26 mouse cellular contexts compared by ENCODE assay signal in the genomic region with DNA sequence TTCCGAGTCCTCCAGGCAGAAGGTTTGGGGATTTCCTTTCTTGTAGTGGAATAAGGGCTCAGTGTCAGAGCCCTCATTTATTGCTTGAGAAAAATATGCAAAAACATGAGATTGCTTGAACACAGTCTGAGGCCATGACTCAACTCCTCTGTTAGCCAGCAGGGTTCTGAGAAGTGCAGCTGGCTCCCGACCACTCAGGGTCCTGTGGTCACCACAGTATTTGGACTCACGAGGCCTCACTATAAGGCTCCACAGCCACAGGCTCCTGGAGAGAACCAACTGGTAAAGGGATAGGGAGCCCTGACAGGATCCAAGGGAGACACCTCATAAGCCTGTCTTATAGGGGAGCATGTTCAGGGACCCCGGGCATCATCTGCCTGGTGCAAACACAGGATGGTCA. TPM values are rescaled to one million over a fixed set of nuclear protein-coding genes. Genes with fewer than 3 reads are reported as not detected.
DNase-seq lines count a peak whose midpoint lies in the region; ATAC-seq lines count a peak whose summit lies in the region.
"Had no signal": no experiment of that assay in that cellular context is flagged by ENCODE, and none has a peak within 500 bp of the region (broad histone marks: within the 10 kb centered on the region; RNA-seq: fewer than 3 reads in every experiment).

No protein-coding gene starts in this region.

- no peak overlapping the region for H3K4me3 ChIP-seq in forebrain, embryonic 10.5 days
- H3K4me3 ChIP-seq in forebrain, embryonic 15.5 days = no peak overlapping the region
- H3K4me3 ChIP-seq in midbrain, embryonic 12.5 days = no peak overlapping the region
- H3K4me3 ChIP-seq in midbrain, embryonic 13.5 days (replicated peaks) = no peak overlapping the region
- H3K4me3 ChIP-seq: forebrain, embryonic 13.5 days; liver, embryonic 15.5 days; lung, embryonic 15.5 days had no signal

- no peak for ATAC-seq in forebrain, embryonic 15.5 days (replicated peaks)
- peak; percentile 41; the same call in 1 of the 2 replicates for ATAC-seq in midbrain, embryonic 12.5 days (ENCODE audit: low FRiP score, low read depth)
- no peak for ATAC-seq in midbrain, embryonic 13.5 days
- ATAC-seq: CD4-positive, CD25-positive, alpha-beta regulatory T cell, adult 4 months; forebrain, embryonic 13.5 days; inflammation-experienced regulatory T-cells, adult 6 months had no signal

- H3K4me1 ChIP-seq in forebrain, embryonic 10.5 days = peaks cover 50% of the 10 kb centered on the region
- no peaks in the 10 kb centered on the region for H3K4me1 ChIP-seq in forebrain, embryonic 15.5 days
- H3K4me1 ChIP-seq in midbrain, embryonic 12.5 days = peaks cover 11% of the 10 kb centered on the region; the same call in 1 of the 2 replicates
- peaks cover 27% of the 10 kb centered on the region for H3K4me1 ChIP-seq in midbrain, embryonic 13.5 days (replicated peaks)
- H3K4me1 ChIP-seq: forebrain, embryonic 13.5 days; liver, embryonic 15.5 days had no signal

- 84% methylated on average over 4 of the region's 4 CpGs for WGBS in forebrain, embryonic 10.5 days
- 80% methylated on average over 4 of the region's 4 CpGs for WGBS in forebrain, embryonic 15.5 days
- WGBS in midbrain, embryonic 12.5 days = 57% methylated on average over 4 of the region's 4 CpGs
- 56% methylated on average over 4 of the region's 4 CpGs for WGBS in midbrain, embryonic 13.5 days

- DNase-seq in forebrain, embryonic 10.5 days (ENCODE audit: extremely low spot score, low spot score) = no peak
- DNase-seq in fibroblast of lung, adult 2 months (ENCODE audit: low read depth) = peak; percentile 71
- DNase-seq in layer of hippocampus, adult 9-11 months = no peak
- no peak for DNase-seq in adrenal gland, postnatal 10 days
- DNase-seq in cerebellum, postnatal 4 days (ENCODE audit: low spot score in 2 of 2) = no peak
- DNase-seq: adrenal gland, adult 8-10 months; cerebellum, adult 18-20 months; cerebellum, postnatal 25 days; gastrocnemius, postnatal 14 days; heart, adult 18-20 months; kidney, adult 18-20 months; left cerebral cortex, postnatal 4 days; liver; lung, postnatal 4 days; thymus, adult 2 months; thymus, postnatal 4 days had no signal

- H3K27ac ChIP-seq in forebrain, embryonic 10.5 days = peak overlapping the region; percentile 21; the same call in 1 of the 2 replicates
- no peak overlapping the region for H3K27ac ChIP-seq in forebrain, embryonic 15.5 days (replicated peaks)
- no peak overlapping the region for H3K27ac ChIP-seq in midbrain, embryonic 12.5 days (replicated peaks)
- H3K27ac ChIP-seq in midbrain, embryonic 13.5 days = no peak overlapping the region
- H3K27ac ChIP-seq: forebrain, embryonic 13.5 days; hindbrain, embryonic 14.5 days; liver, embryonic 15.5 days; lung, embryonic 15.5 days had no signal

- no peaks in the 10 kb centered on the region for H3K9me3 ChIP-seq in forebrain, embryonic 10.5 days
- H3K9me3 ChIP-seq in forebrain, embryonic 15.5 days = no peaks in the 10 kb centered on the region
- no peaks in the 10 kb centered on the region for H3K9me3 ChIP-seq in midbrain, embryonic 12.5 days
- no peaks in the 10 kb centered on the region for H3K9me3 ChIP-seq in midbrain, embryonic 13.5 days
- H3K9me3 ChIP-seq: forebrain, embryonic 13.5 days; liver, embryonic 15.5 days; lung, embryonic 15.5 days had no signal

- H3K27me3 ChIP-seq in forebrain, embryonic 10.5 days (ENCODE audit: poor library complexity, severe bottlenecking) = no peaks in the 10 kb centered on the region
- H3K27me3 ChIP-seq in forebrain, embryonic 15.5 days = no peaks in the 10 kb centered on the region
- H3K27me3 ChIP-seq in midbrain, embryonic 12.5 days = peaks cover 74% of the 10 kb centered on the region
- H3K27me3 ChIP-seq in midbrain, embryonic 13.5 days = peaks cover 59% of the 10 kb centered on the region
- H3K27me3 ChIP-seq: forebrain, embryonic 13.5 days; liver, embryonic 15.5 days; lung, embryonic 15.5 days had no signal

- no peaks in the 10 kb centered on the region for H3K36me3 ChIP-seq in forebrain, embryonic 10.5 days (replicated peaks)
- no peaks in the 10 kb centered on the region for H3K36me3 ChIP-seq in forebrain, embryonic 15.5 days
- H3K36me3 ChIP-seq in midbrain, embryonic 12.5 days = no peaks in the 10 kb centered on the region
- no peaks in the 10 kb centered on the region for H3K36me3 ChIP-seq in midbrain, embryonic 13.5 days
- H3K36me3 ChIP-seq: liver, embryonic 15.5 days; lung, embryonic 15.5 days had no signal

- H3K9ac ChIP-seq in forebrain, embryonic 15.5 days (replicated peaks) = no peak overlapping the region
- no peak overlapping the region for H3K9ac ChIP-seq in midbrain, embryonic 12.5 days (replicated peaks)
- H3K9ac ChIP-seq in midbrain, embryonic 13.5 days (replicated peaks) = no peak overlapping the region
- H3K9ac ChIP-seq: forebrain, embryonic 13.5 days; hindbrain, embryonic 14.5 days; liver, embryonic 15.5 days; lung, embryonic 15.5 days had no signal

- H3K4me2 ChIP-seq in forebrain, embryonic 15.5 days (replicated peaks) = no peak overlapping the region
- no peak overlapping the region for H3K4me2 ChIP-seq in midbrain, embryonic 12.5 days (replicated peaks)
- no peak overlapping the region for H3K4me2 ChIP-seq in midbrain, embryonic 13.5 days (replicated peaks)
- H3K4me2 ChIP-seq: forebrain, embryonic 13.5 days; hindbrain, embryonic 14.5 days; liver, embryonic 15.5 days; lung, embryonic 15.5 days had no signal

RNA-seq across cellular contexts. Expression of gene Sorcs2, which starts 15.2 kb away (rescaled TPM):
- 4.7 and 4.8 TPM in 2 replicates for polyA plus RNA-seq in forebrain, embryonic 10.5 days (2016; fragmentation: Nextera tagmentation; extraction: Ambion mirVana)
- 7.3 and 7.9 TPM in 2 replicates for polyA plus RNA-seq in forebrain, embryonic 15.5 days (2015; fragmentation: Nextera tagmentation; extraction: Ambion mirVana)
- 13.2 and 17.4 TPM in 2 replicates for polyA plus RNA-seq in midbrain, embryonic 12.5 days (2016; fragmentation: Nextera tagmentation; extraction: Ambion mirVana)
- 16.3 and 17.4 TPM in 2 replicates for polyA plus RNA-seq in midbrain, embryonic 13.5 days (2015; fragmentation: Nextera tagmentation; extraction: Ambion mirVana)
- 10 to 100 TPM; 11.4 to 14.6 TPM for total RNA-seq in adrenal gland, postnatal 10 days (2021)
- total RNA-seq: megakaryocyte-erythroid progenitor cell, adult 5-6 weeks had no signal
